Mouse (Mus musculus) heart, adult 9 months (tissue): ENCODE data around the gene Krtap19-4.

Experiments used
- DNase-seq, 2 experiments: peaks; one replicate each; pipeline ENCODE4 v3.0.0; 2022; ENCODE audit warnings: low spot score in 2 of 2

Gene Krtap19-4

GRCm38 (mm10) chr16:88884989-88885388 lies at the start of gene Krtap19-4:
Krtap19-4 (minus strand) TSS chr16:88885089.
- no peak for DNase-seq

- no peak for DNase-seq
Measured at GRCm38 (mm10) chr16:88932165-88932564, 47.3 kb upstream of the Krtap19-4 start, which contains the start of gene Krtap19-9b. Krtap19-9b (minus strand) TSS chr16:88932265.

GRCm38 (mm10) chr16:88896357-88896756 lies 11.5 kb upstream of the Krtap19-4 start, which contains the start of gene Krtap19-5:
Krtap19-5 (minus strand) TSS chr16:88896457.
- DNase-seq = no peak

GRCm38 (mm10) chr16:88886870-88887269 lies 2.0 kb upstream of the Krtap19-4 start:
- DNase-seq = no peak

- DNase-seq = no peak
Measured at GRCm38 (mm10) chr16:88877938-88878337, 7.0 kb downstream of the Krtap19-4 start, which contains the start of gene Krtap19-3. Krtap19-3 (minus strand) TSS chr16:88878038.

- DNase-seq = no peak
Measured at GRCm38 (mm10) chr16:88874169-88874568, 10.7 kb downstream of the Krtap19-4 start, which contains the start of gene Krtap19-2. Krtap19-2 (minus strand) TSS chr16:88874269.

GRCm38 (mm10) chr16:88869311-88869710 lies 15.6 kb downstream of the Krtap19-4 start, which contains the start of gene Krtap19-1:
Krtap19-1 (minus strand) TSS chr16:88869411.
- no peak for DNase-seq

GRCm38 (mm10) chr16:88864887-88865407 lies 19.9 kb downstream of the Krtap19-4 start:
- DNase-seq = no peak

GRCm38 (mm10) chr16:88851450-88851849 lies 33.4 kb downstream of the Krtap19-4 start:
- no peak for DNase-seq

GRCm38 (mm10) chr16:88848558-88848957 lies 36.3 kb downstream of the Krtap19-4 start:
- DNase-seq = no peak

- DNase-seq = no peak
Measured at GRCm38 (mm10) chr16:88847363-88847762, 37.5 kb downstream of the Krtap19-4 start.
